Mouse (Mus musculus) kidney, adult 2 months (tissue): ENCODE results near the gene Ttc29.

ENCODE experiments used
- CTCF ChIP-seq: fragments of 200-500 bp; conservative IDR thresholded peaks from 2 replicates; pipeline ENCODE4 v1.5.1; 2011; ENCODE audit warnings: low read depth, mild to moderate bottlenecking, control low read depth, low read length, moderate library complexity, mixed read lengths; ENCODE audit not compliant: insufficient read depth, insufficient read length
- POLR2A ChIP-seq: fragments of 200-500 bp; IDR thresholded peaks from one replicate; pipeline ENCODE4 v1.6.1; 2011; ENCODE audit warnings: low read depth, low read length, control low read depth

DNA sequence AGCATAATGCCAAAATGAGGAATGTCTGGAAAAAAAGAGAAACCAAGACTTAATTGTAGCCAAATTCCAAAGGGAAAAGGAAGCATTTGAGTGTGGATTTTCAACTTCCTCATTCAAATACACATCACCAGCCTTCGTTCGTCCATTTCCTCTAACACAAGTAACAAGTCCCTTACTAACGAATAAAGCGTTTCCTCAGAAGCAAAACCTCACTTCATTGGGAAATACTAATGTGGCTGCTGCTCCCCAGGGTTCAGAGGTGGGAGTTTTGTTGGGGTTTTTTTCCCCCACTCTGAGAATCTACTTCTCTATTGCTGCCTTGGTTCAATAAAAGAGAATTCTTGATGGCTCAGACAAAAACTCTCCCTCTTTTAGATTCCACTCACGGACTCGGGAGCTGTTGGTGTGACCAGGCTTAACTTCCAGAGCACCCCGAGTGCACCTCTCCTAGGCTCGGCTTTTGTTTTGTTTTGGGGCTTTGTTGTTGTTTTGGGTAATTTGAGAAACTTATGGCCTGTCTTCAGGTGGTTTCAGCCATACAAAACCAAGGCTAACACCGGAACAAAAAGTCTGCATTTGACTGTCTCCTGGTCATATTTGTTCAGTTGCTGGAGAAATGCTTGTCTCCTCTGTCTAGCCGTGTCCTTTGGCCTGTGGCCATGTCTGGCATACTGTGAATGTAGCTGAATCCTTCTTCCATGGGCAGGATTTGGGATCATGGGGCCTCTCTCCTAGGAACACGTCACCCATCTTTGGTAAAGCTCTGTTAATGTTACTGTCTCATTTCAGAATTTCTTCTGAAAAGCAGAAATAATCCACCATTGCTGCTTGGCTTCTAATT, 127.8 kb downstream of the Ttc29 start:
- TF ChIP-seq CTCF (no peak), POLR2A (no peak)
